Mouse (Mus musculus) NIH3T3 (cell line): ENCODE results near the gene Inpp1.

Source experiments
- DNase-seq: peaks from one replicate; pipeline ENCODE4 v3.0.0-alpha.2; 2012; ENCODE audit warnings: low read depth

The Inpp1 gene

GRCm38 (mm10) chr1:52816910-52817812 is at the start of gene Inpp1:
Inpp1 (minus strand) TSS chr1:52817688.
- peak; percentile 87 for DNase-seq

DNA sequence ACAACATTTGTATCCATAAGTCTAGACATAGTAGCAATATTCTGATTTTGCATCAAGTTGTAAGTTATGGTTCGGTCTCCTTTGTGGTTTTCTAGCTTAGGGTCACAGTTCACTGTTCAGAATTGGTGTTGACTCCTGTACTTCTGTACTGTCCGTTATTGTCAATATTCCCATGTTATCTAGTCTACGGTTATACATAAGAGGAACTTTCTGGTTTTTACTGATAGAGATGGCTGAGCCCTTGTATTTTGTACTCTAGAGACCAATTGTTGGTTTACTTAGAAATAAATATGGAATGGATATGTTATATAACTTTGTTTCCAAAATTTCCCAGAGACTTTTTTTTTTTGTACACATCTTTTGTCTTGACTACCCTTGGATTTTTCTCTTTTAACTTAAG is 48.5 kb upstream of the Inpp1 start:
- DNase-seq = no peak

- DNase-seq = no peak
Observed at GRCm38 (mm10) chr1:52864220-52864619, 46.7 kb upstream of the Inpp1 start.

GRCm38 (mm10) chr1:52855904-52856601 is 38.6 kb upstream of the Inpp1 start:
- DNase-seq = no peak

GRCm38 (mm10) chr1:52854029-52854428 is 36.5 kb upstream of the Inpp1 start:
- DNase-seq = peak; percentile 78

DNA sequence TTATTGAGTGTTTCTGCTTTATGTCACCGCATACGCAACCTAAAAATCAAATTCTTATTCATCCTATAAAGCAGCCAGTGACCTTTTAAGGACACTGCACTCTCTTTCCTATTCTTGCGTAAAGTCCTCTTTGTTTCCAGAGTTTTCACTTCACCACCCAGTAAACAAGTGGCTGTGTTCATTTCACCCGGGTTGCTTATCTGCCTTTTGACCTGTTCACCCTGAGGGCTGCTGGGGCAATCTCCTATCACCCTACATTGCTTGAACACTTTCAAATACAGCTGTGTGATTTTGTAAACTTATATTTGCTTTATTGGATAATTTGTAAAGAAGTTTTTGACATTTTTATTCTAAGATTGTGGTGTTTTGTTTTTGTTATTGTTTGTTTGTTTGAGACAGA is 31.9 kb upstream of the Inpp1 start:
- no peak for DNase-seq

- DNase-seq = no peak
Observed at GRCm38 (mm10) chr1:52846556-52846955, 29.1 kb upstream of the Inpp1 start.

GRCm38 (mm10) chr1:52844782-52845665 is 27.5 kb upstream of the Inpp1 start, which contains the start of gene Hibch:
Hibch (plus strand) TSS chr1:52844929.
- DNase-seq = peak; percentile 100

DNA sequence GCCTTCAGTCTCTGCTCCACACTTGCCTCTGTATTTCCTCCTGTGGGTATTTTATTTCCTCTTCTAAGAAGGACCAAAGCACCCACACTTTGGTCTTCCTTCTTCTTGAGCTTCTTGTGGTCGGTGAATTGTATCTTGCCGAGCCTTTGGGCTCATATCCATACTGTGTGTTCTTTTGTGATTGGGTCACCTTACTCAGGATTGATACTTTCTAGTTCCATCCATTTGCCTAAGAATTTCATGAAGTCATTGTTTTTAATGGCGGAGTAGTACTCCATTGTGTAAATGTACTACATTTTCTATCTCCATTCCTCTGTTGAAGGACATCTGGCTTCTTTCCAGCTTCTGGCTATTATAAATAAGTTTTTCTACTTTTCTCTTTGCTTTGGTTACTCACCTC is 26.9 kb upstream of the Inpp1 start:
- DNase-seq = no peak

GRCm38 (mm10) chr1:52839099-52839498 is 21.6 kb upstream of the Inpp1 start:
- no peak for DNase-seq

DNA sequence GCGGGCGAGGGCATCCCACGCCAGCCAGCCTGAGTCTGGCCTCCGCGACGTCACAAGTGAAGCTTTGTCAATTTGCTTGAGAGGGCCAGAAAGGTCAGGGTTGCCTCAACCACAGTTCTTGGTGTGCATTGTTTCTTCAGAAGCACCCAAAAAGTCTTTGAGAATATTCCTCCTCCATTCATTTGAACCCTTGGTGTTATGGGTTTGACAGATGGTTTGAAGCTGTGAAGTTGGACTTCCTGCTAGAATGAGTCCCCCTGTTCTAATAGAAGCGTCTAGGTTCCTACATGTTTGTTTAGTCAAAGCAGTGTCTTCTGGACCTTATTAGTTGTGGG is 292 bp upstream of the Inpp1 start:
- DNase-seq = no peak

- peak; percentile 70 for DNase-seq
Observed at GRCm38 (mm10) chr1:52816232-52816891, 1.1 kb downstream of the Inpp1 start.

DNA sequence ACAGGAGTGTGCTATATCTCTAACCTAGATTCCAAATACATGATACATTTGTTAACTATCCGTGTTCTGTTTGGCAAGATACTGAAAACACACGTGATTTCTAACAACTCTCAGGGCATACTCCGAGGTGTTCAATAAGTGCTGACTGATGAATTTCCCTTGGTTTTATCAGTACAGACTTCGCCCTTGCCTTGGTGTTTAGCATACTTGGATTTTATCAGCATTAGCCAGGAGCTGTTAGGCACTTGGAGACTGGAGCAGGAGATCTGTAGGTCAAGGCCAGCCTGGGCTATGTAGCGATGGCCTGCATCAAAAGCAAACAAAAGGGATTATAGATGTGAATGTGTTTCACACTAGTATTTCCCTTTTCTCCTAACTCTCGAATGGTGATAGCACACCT is 9.0 kb downstream of the Inpp1 start:
- DNase-seq = no peak

GRCm38 (mm10) chr1:52805041-52805440 is 12.4 kb downstream of the Inpp1 start:
- DNase-seq = no peak

DNA sequence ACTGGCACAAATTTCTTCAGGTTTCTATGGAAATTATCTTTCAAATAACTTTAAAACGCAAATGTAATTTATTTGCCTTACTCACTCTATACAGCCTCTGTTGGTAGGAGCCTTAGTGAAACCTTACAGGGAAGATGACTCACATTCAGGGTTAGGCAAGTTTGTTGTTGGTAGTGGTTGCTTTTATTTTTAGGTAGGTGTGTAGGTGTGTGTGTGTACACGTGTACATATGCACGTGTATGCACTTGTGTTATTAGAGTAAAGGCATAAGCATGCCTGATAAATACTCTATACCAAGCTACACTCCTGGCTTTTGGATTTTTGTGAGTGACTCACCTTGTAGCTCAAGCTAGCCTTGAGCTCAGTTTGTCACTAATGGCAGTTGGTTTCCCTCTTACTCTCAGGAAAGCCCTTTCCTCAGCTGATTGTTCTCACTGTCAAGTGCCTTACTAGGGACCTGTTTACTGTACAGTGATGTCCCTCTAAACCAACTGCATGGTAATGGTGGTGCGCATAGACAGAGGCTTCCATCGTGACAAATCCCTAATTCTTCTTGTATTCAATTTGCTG is 15.0 kb downstream of the Inpp1 start:
- DNase-seq = peak; percentile 13

GRCm38 (mm10) chr1:52801651-52802050 is 15.8 kb downstream of the Inpp1 start:
- DNase-seq = no peak

GRCm38 (mm10) chr1:52800340-52800740 is 17.1 kb downstream of the Inpp1 start:
- peak; percentile 30 for DNase-seq

GRCm38 (mm10) chr1:52799772-52800171 is 17.7 kb downstream of the Inpp1 start:
- DNase-seq = peak; percentile 27

GRCm38 (mm10) chr1:52799056-52799726 is 18.3 kb downstream of the Inpp1 start:
- DNase-seq = peak; percentile 82

DNA sequence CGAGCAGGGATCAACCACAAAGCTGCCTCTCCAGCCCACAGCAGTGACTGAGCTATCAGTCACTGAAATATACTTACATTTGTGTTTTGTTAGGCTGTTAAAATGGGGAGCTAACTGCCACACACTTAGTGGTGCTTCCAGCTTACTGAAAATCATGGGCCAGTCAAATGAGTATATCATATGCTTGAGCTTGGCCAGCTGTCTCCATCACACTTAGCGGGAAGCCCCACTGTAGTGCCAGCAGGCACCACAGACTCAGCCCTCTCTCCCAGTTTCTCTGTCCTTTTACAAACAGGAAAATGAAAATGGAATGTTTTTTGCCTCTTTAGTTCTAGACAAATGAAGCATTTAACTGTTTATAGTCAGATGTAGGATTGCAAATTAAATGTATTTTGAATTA is 21.6 kb downstream of the Inpp1 start:
- DNase-seq = no peak

GRCm38 (mm10) chr1:52793692-52794091 is 23.8 kb downstream of the Inpp1 start:
- peak; percentile 33 for DNase-seq
